Mouse (Mus musculus) megakaryocyte, adult 5-6 weeks (primary cell): ENCODE data around the gene Proca1. TPM values are rescaled to one million over a fixed set of nuclear protein-coding genes. Genes with fewer than 3 reads are reported as not detected.

ENCODE experiments used
- ATAC-seq: 2 replicates; pipeline ENCODE4 v1.8.0; 2016; ENCODE audit warnings: mild to moderate bottlenecking, inconsistent platforms; ENCODE audit not compliant: poor library complexity, severe bottlenecking
- total RNA-seq, 2 experiments: library from RNA; stranded (forward) in 1 of 2; stranded (reverse) in 1 of 2; fragments of 153-499, 151-499 nt in 1 of 2; fragments of 221-1000, 200-1000 nt in 1 of 2; gene quantifications; 2 replicates each; pipeline versions ENCODE4 v1.2.3 to v1.2.4; 2015 to 2017

Gene Proca1
- total RNA-seq (2015) = 0.62 and 1.6 TPM in 2 replicates
- total RNA-seq (2017) = 1.1 and 1.3 TPM in 2 replicates

- no peak for ATAC-seq
These were observed at the start of gene Proca1 for GRCm38 (mm10) chr11:78193113-78193512. Gene Proca1 (plus strand): TSS chr11:78193392.

- no peak for ATAC-seq
These were observed 49.7 kb upstream of the Proca1 start for GRCm38 (mm10) chr11:78143520-78143919.

- no peak for ATAC-seq
These were observed 47.0 kb upstream of the Proca1 start for GRCm38 (mm10) chr11:78146168-78146567.

GRCm38 (mm10) chr11:78146707-78147543 is 46.3 kb upstream of the Proca1 start:
- ATAC-seq = no peak

GRCm38 (mm10) chr11:78151161-78151560 is 42.0 kb upstream of the Proca1 start:
- ATAC-seq = peak; percentile 63; the same call in 1 of the 2 replicates

- no peak for ATAC-seq
These were observed 40.6 kb upstream of the Proca1 start for GRCm38 (mm10) chr11:78152299-78153231.

GRCm38 (mm10) chr11:78153778-78154177 is 39.4 kb upstream of the Proca1 start:
- no peak for ATAC-seq

- ATAC-seq = no peak
These were observed 37.5 kb upstream of the Proca1 start for GRCm38 (mm10) chr11:78155674-78156073.

GRCm38 (mm10) chr11:78156156-78156699 is 37.0 kb upstream of the Proca1 start:
- no peak for ATAC-seq

- ATAC-seq = peak; percentile 100
These were observed 34.1 kb upstream of the Proca1 start for GRCm38 (mm10) chr11:78159096-78159495.

GRCm38 (mm10) chr11:78159557-78159956 is 33.6 kb upstream of the Proca1 start:
- ATAC-seq = no peak

- no peak for ATAC-seq
These were observed 33.0 kb upstream of the Proca1 start for GRCm38 (mm10) chr11:78160171-78160570.

- no peak for ATAC-seq
These were observed 32.5 kb upstream of the Proca1 start for GRCm38 (mm10) chr11:78160675-78161074.

- ATAC-seq = no peak
These were observed 32.0 kb upstream of the Proca1 start for GRCm38 (mm10) chr11:78161169-78161568.

- no peak for ATAC-seq
These were observed 31.2 kb upstream of the Proca1 start for GRCm38 (mm10) chr11:78161968-78162367.

GRCm38 (mm10) chr11:78162504-78162903 is 30.7 kb upstream of the Proca1 start:
- no peak for ATAC-seq

GRCm38 (mm10) chr11:78163045-78163444 is 30.1 kb upstream of the Proca1 start:
- ATAC-seq = no peak

- no peak for ATAC-seq
These were observed 29.2 kb upstream of the Proca1 start for GRCm38 (mm10) chr11:78163681-78164603.

GRCm38 (mm10) chr11:78164604-78164923 is 28.6 kb upstream of the Proca1 start:
- no peak for ATAC-seq
